Mouse (Mus musculus): ENCODE measurements around the gene Metap2. TPM values are rescaled to one million over a fixed set of nuclear protein-coding genes. Genes with fewer than 3 reads are reported as not detected.

Gene Metap2
- total and polyA plus RNA-seq, 2 experiments = 20.3 to 42.6 TPM

GRCm38 (mm10) chr10:93888590-93888934, 8.3 kb downstream of the Metap2 start:
- H3K79me2 ChIP-seq (ENCODE audit: control insufficient read depth, insufficient read depth, low read length) = peaks cover 33% of the 10 kb centered on the region; the same call in 1 of the 2 replicates
- DNase-seq (ENCODE audit: extremely low read depth, low read depth, low spot score) = no peak
- H3K4me1 ChIP-seq (ENCODE audit: control insufficient read depth, insufficient read depth, low read length) = peaks cover 1% of the 10 kb centered on the region; the same call in 1 of the 2 replicates
- H3K27ac ChIP-seq (replicated peaks; ENCODE audit: insufficient read depth, low read depth, low read length) = no peak overlapping the region
- peak overlapping the region; percentile 78 for H3K4me3 ChIP-seq (ENCODE audit: insufficient read depth, low read depth, low read length)
- TF ChIP-seq POLR2A (IDR thresholded peaks at IDR 0.05; ENCODE audit: extremely low read depth, insufficient read depth, low read length) = no peak
- TF ChIP-seq CTCF (IDR thresholded peaks at IDR 0.05; ENCODE audit: low read depth, low read length) = no peak
- H3K9ac ChIP-seq (ENCODE audit: low read depth, low read length) = peak overlapping the region; percentile 87
- H3K27me3 ChIP-seq (ENCODE audit: control insufficient read depth, insufficient read depth, low read length) = no peaks in the 10 kb centered on the region
- peaks cover 10% of the 10 kb centered on the region for H3K36me3 ChIP-seq (ENCODE audit: control insufficient read depth, insufficient read depth, low read length)
- WGBS = 12% methylated on average over 10 of the region's 10 CpGs

- no peak overlapping the region for H3K9ac ChIP-seq (ENCODE audit: low read depth, low read length)
- no peak overlapping the region for H3K4me3 ChIP-seq (ENCODE audit: insufficient read depth, low read depth, low read length)
Measured at GRCm38 (mm10) chr10:93885839-93886477, 10.9 kb downstream of the Metap2 start.

GRCm38 (mm10) chr10:93882738-93883364, 14.0 kb downstream of the Metap2 start:
- H3K36me3 ChIP-seq (ENCODE audit: control insufficient read depth, insufficient read depth, low read length) = peaks cover 26% of the 10 kb centered on the region
- 88% methylated on average over 8 of the region's 8 CpGs for WGBS
- TF ChIP-seq CTCF (IDR thresholded peaks at IDR 0.05; ENCODE audit: low read depth, low read length) = no peak
- no peak for TF ChIP-seq POLR2A (IDR thresholded peaks at IDR 0.05; ENCODE audit: extremely low read depth, insufficient read depth, low read length)
- H3K4me1 ChIP-seq (ENCODE audit: control insufficient read depth, insufficient read depth, low read length) = peaks cover 3% of the 10 kb centered on the region
- H3K9ac ChIP-seq (ENCODE audit: low read depth, low read length) = no peak overlapping the region
- no peak overlapping the region for H3K27ac ChIP-seq (replicated peaks; ENCODE audit: insufficient read depth, low read depth, low read length)
- H3K4me3 ChIP-seq (ENCODE audit: insufficient read depth, low read depth, low read length) = no peak overlapping the region
- peaks cover 25% of the 10 kb centered on the region for H3K79me2 ChIP-seq (ENCODE audit: control insufficient read depth, insufficient read depth, low read length)
- no peak for DNase-seq (ENCODE audit: extremely low read depth, low read depth, low spot score)
- H3K27me3 ChIP-seq (ENCODE audit: control insufficient read depth, insufficient read depth, low read length) = no peaks in the 10 kb centered on the region

More at GRCm38 (mm10) chr10:93885839-93886477, 10.9 kb downstream of the Metap2 start:
- no peak for TF ChIP-seq CTCF (IDR thresholded peaks at IDR 0.05; ENCODE audit: low read depth, low read length)
- Histone ChIP-seq H3K36me3 (ENCODE audit: control insufficient read depth, insufficient read depth, low read length) (peaks cover 10% of the 10 kb centered on the region), H3K4me1 (ENCODE audit: control insufficient read depth, insufficient read depth, low read length) (peaks cover 4% of the 10 kb centered on the region), H3K79me2 (ENCODE audit: control insufficient read depth, insufficient read depth, low read length) (peaks cover 41% of the 10 kb centered on the region), H3K27me3 (ENCODE audit: control insufficient read depth, insufficient read depth, low read length) (no peaks in the 10 kb centered on the region), H3K27ac (replicated peaks; ENCODE audit: insufficient read depth, low read depth, low read length) (no peak overlapping the region)
- WGBS = 86% methylated on average over 14 of the region's 14 CpGs
- DNase-seq (ENCODE audit: extremely low read depth, low read depth, low spot score) = no peak

GRCm38 (mm10) chr10:93881918-93882317, 15.0 kb downstream of the Metap2 start:
- no peak overlapping the region for H3K27ac ChIP-seq (replicated peaks; ENCODE audit: insufficient read depth, low read depth, low read length)
- peaks cover 26% of the 10 kb centered on the region for H3K36me3 ChIP-seq (ENCODE audit: control insufficient read depth, insufficient read depth, low read length)
- H3K79me2 ChIP-seq (ENCODE audit: control insufficient read depth, insufficient read depth, low read length) = peaks cover 24% of the 10 kb centered on the region
- DNase-seq (ENCODE audit: extremely low read depth, low read depth, low spot score) = no peak
- TF ChIP-seq POLR2A (IDR thresholded peaks at IDR 0.05; ENCODE audit: extremely low read depth, insufficient read depth, low read length) (no peak), CTCF (IDR thresholded peaks at IDR 0.05; ENCODE audit: low read depth, low read length) (no peak)
- no peak overlapping the region for H3K4me3 ChIP-seq (ENCODE audit: insufficient read depth, low read depth, low read length)
- peaks cover 3% of the 10 kb centered on the region for H3K4me1 ChIP-seq (ENCODE audit: control insufficient read depth, insufficient read depth, low read length)
- no peaks in the 10 kb centered on the region for H3K27me3 ChIP-seq (ENCODE audit: control insufficient read depth, insufficient read depth, low read length)
- H3K9ac ChIP-seq (ENCODE audit: low read depth, low read length) = no peak overlapping the region

GRCm38 (mm10) chr10:93878732-93879131, 18.2 kb downstream of the Metap2 start:
- no peak overlapping the region for H3K4me3 ChIP-seq (ENCODE audit: insufficient read depth, low read depth, low read length)
- DNase-seq (ENCODE audit: extremely low read depth, low read depth, low spot score) = no peak
- no peaks in the 10 kb centered on the region for H3K27me3 ChIP-seq (ENCODE audit: control insufficient read depth, insufficient read depth, low read length)
- peaks cover 24% of the 10 kb centered on the region for H3K36me3 ChIP-seq (ENCODE audit: control insufficient read depth, insufficient read depth, low read length)
- 96% methylated on average over 4 of the region's 4 CpGs for WGBS
- H3K79me2 ChIP-seq (ENCODE audit: control insufficient read depth, insufficient read depth, low read length) = peaks cover 11% of the 10 kb centered on the region
- TF ChIP-seq CTCF (IDR thresholded peaks at IDR 0.05; ENCODE audit: low read depth, low read length) (no peak), POLR2A (IDR thresholded peaks at IDR 0.05; ENCODE audit: extremely low read depth, insufficient read depth, low read length) (no peak)
- no peak overlapping the region for H3K9ac ChIP-seq (ENCODE audit: low read depth, low read length)
- peaks cover 3% of the 10 kb centered on the region; the same call in 1 of the 2 replicates for H3K4me1 ChIP-seq (ENCODE audit: control insufficient read depth, insufficient read depth, low read length)
- no peak overlapping the region for H3K27ac ChIP-seq (replicated peaks; ENCODE audit: insufficient read depth, low read depth, low read length)

DNA sequence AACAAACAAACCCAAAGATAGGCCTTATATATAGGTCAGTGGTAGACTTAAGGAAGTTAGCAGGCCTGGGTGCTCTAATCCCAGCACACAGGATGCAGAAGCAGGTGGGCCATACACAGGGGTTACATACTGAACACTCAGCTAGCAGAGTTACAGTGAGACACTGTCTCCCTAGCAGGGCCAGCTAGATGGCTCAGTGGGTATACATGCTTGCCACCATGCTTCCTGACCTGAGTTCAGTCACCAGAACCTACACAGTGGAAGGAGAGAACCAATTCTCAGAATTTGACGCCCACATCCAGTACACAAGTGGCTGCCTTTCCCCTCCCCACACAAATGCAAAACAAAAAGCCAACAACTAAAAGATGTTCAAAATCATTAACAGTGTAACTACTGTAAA, 20.1 kb downstream of the Metap2 start:
- H3K4me3 ChIP-seq (ENCODE audit: insufficient read depth, low read depth, low read length) = no peak overlapping the region
- TF ChIP-seq CTCF (IDR thresholded peaks at IDR 0.05; ENCODE audit: low read depth, low read length) (no peak), POLR2A (IDR thresholded peaks at IDR 0.05; ENCODE audit: extremely low read depth, insufficient read depth, low read length) (no peak)
- no peaks in the 10 kb centered on the region for H3K27me3 ChIP-seq (ENCODE audit: control insufficient read depth, insufficient read depth, low read length)
- H3K9ac ChIP-seq (ENCODE audit: low read depth, low read length) = no peak overlapping the region
- DNase-seq (ENCODE audit: extremely low read depth, low read depth, low spot score) = no peak
- H3K36me3 ChIP-seq (ENCODE audit: control insufficient read depth, insufficient read depth, low read length) = peaks cover 34% of the 10 kb centered on the region
- peaks cover 3% of the 10 kb centered on the region; the same call in 1 of the 2 replicates for H3K79me2 ChIP-seq (ENCODE audit: control insufficient read depth, insufficient read depth, low read length)
- H3K27ac ChIP-seq (replicated peaks; ENCODE audit: insufficient read depth, low read depth, low read length) = no peak overlapping the region
- no peaks in the 10 kb centered on the region for H3K4me1 ChIP-seq (ENCODE audit: control insufficient read depth, insufficient read depth, low read length)
- 86% methylated on average over 1 of the region's 1 CpGs for WGBS
